Mouse (Mus musculus) common myeloid progenitor, adult 5-6 weeks (primary cell): ENCODE measurements around the gene Ncam1. TPM values are rescaled to one million over a fixed set of nuclear protein-coding genes. Genes with fewer than 3 reads are reported as not detected.

Source experiments
- ATAC-seq: replicated peaks from 2 replicates; pipeline ENCODE4 v1.8.0; 2016; ENCODE audit warnings: low read depth, mild to moderate bottlenecking, moderate TSS enrichment, inconsistent platforms; ENCODE audit not compliant: poor library complexity, severe bottlenecking
- total RNA-seq: library from RNA; stranded (forward); fragments of 200-1000, 187-1606 nt; gene quantifications from 2 replicates; pipeline ENCODE4 v1.2.3, GENCODE M21; 2017

The Ncam1 gene
- total RNA-seq, 1 experiment from 2014 or later = 0.46 TPM

DNA sequence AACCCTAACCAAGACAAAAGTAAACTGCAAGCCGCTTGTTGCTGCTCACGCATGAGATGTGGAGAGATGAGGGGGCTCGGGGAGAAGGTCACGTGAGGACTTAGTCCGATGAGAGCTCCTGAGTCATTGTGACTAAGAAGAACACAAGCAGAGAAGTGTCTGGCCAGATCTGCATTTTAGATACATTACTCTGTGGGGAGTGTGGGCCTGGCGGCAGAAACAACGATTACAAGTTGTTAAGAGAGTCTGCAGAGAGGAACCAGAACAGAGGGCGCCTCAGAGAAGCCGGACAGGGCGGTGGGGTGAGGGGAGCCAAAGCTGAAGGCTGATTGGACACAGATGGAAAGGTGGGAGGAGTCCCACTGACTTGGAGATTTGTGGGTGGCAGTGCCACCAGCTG is 315.4 kb downstream of the Ncam1 start:
- peak; percentile 70 for ATAC-seq

GRCm38 (mm10) chr9:49472126-49472525 is 326.6 kb downstream of the Ncam1 start:
- no peak for ATAC-seq

DNA sequence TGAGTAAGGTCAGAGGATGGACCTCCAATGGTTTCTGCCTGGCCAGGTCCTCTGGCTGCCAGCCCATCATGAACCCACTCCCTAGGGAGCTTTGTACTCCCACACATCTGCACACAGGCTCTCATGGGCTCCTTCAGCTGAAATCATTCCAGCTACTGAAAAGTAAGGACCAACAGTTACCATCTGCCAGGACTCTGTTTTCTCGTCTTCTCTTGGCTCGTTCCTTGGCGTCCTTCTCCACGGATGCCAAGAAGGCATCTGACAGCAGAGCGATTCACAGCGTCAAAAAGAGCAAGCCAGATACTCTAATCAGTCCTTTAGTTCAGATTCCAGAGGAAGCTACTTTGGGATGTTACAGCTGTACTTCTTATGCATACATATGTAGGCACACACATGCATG is 327.8 kb downstream of the Ncam1 start:
- ATAC-seq = no peak

DNA sequence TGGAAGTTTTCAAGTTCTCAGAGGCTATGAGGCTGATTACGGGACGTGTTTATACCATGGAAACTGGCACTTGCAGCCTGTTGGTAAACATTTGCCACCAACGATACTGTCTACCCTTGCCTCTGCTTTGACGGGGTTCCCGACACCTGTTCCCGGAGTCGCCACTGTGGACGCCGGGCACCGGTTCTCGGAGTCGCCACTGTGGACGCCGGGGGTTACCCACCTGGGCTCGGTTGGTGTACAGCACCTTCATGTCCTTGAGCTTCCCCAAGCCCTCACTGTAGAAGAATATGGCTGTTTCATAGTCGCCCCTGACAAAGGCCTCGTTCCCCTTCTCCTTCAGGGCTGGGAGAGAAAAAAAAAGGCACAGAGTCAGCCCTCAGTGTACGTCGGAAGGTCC is 328.7 kb downstream of the Ncam1 start:
- no peak for ATAC-seq

DNA sequence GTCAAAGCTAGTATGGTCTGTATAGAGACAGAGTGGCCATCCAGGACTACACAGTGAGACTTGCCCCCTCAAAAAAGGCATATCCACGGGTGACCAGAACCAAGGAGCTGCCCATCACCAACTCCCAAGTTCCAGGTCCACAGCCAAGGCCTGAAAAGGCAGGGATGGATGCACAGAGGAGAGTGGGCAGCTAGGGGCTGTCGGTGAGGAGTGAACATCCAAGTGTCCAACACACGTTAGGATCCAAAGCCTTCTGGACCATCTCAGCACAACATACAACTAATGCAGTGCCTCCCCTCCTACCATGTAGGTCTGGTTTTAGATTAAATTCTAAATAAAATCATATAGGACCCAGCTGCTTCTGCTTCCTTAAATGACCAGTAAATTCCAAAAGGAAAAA is 342.6 kb downstream of the Ncam1 start:
- no peak for ATAC-seq

DNA sequence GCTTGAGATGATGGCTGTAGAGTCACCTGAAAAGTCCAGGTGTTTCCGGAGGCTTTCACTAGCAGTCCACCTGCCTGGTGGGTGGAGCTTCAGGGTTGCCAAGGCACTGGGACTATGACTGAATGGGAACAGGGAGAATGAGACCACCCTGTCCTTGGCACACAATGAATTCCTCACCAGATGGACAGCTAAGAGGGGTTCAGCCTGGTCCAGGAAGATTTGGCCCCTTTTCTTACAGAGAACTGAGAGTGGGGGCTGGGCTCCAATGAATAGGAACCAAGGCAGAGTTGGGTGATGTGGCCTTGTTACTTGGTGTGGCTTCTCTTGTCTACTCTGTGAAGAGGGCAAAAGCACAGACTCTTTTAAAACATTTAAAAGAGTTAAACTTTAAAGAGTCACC is 346.3 kb downstream of the Ncam1 start:
- ATAC-seq = no peak
